Mouse (Mus musculus): Measurements from ENCODE around the gene Cdkn2c. TPM values are rescaled to one million over a fixed set of nuclear protein-coding genes. Genes with fewer than 3 reads are reported as not detected.
A peak's percentile ranks its signal among the peaks of the same experiment; 100 is the strongest.

Gene Cdkn2c
- total and polyA plus RNA-seq, 3 experiments = 18.6 to 26.8 TPM; not detected in 1

DNA sequence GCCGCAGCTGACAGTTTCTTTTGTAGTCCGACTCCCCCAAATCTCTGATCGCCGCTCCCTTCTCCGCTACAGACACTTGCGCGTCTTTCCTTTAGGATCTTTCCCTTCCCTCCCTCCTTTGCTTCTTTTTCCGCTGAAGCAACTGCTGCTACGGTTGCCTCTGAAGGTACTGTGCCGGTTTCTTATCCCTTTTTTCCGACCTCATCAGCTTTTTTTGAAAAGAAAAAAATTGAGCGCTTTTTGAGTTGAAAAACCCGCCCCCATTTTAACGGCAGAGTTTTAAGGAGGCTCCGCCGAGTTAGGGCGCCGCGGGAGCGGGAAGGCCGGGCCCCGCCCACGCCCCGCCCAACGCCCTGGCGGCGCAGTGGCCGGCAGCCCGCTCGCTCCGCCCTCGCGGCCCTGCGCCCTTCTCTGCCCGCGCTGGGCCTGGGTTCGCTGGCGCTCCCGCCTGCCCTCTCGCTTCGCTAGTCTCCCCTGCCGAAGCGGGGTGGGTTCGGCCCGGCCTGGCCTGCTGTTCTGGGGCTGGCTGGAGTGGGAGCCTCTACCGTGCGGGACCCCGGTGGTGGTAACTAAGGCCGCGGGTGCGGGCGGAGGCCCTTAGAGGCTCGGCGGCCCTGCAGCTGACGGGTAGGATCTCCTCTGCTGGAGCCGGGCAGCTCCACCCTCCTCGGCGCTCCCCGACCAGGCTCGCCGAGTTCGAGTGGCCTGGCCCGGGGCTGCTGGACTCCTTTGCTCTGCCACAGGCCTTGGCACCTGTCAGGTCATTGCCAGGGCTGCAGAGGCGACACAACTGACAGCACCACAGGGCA is at the start of gene Cdkn2c (continued):
- TF ChIP-seq ZNF384 (IDR thresholded peaks at IDR 0.05; ENCODE audit: low read depth, low read length) = peak; percentile 93
- no peak for TF ChIP-seq USF1 (IDR thresholded peaks at IDR 0.05; ENCODE audit: low read depth, low read length)
- peak; percentile 81; the same call in 1 of the 2 replicates for TF ChIP-seq E2F4 (IDR thresholded peaks at IDR 0.05; ENCODE audit: borderline replicate concordance, low read depth, low read length)
- TF ChIP-seq UBTF (IDR thresholded peaks at IDR 0.05; ENCODE audit: borderline replicate concordance, insufficient read depth, low read depth, low read length) = peak; percentile 93; the same call in 1 of the 2 replicates
- 0 out of 2 replicates have a peak, but pooled peaks have one; percentile 15 for TF ChIP-seq ZC3H11A (IDR thresholded peaks at IDR 0.05; ENCODE audit: low read depth, low read length)

DNA sequence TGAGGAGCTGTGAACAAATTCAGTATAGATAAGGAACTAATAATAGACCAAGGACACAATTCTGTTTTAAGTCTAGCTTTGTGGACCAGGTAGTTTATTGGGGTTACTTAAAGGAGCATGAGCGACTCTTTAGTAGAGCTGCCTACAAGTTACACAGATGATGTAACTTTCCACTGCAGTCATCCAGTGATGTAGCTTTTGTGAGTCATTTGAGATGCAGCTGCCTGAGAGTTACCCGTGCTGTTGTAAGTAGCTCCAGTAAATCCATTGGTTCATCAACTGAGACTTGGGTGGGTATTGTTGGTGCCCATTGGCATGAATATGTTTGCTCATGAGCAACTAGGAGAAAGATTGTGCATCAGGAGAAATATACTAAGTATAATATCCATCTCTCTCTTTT is 38.4 kb upstream of the Cdkn2c start:
- no peak overlapping the region for H3K9ac ChIP-seq (ENCODE audit: control insufficient read depth, low read depth, low read length, poor library complexity, severe bottlenecking)
- H3K36me3 ChIP-seq (ENCODE audit: control insufficient read depth in 1 of 2, insufficient read depth in 2 of 2, low read length in 2 of 2) = peaks cover 0 to 25% of the 10 kb centered on the region in 2 experiments; a peak in 3 of 4 replicates
- TF ChIP-seq RAD21 (IDR thresholded peaks at IDR 0.05; ENCODE audit: low read depth, low read length) = no peak
- TF ChIP-seq GABPA (IDR thresholded peaks at IDR 0.05; ENCODE audit: low read depth, low read length) = no peak
- TF ChIP-seq JUND (IDR thresholded peaks at IDR 0.05; ENCODE audit: low read depth, low read length) = no peak
- no peak for TF ChIP-seq BHLHE40 (IDR thresholded peaks at IDR 0.05; ENCODE audit: borderline replicate concordance, low read depth, low read length)
- no peak for TF ChIP-seq CHD2 (IDR thresholded peaks at IDR 0.05; ENCODE audit: low read length)
- TF ChIP-seq GATA1 (IDR thresholded peaks at IDR 0.05; ENCODE audit: low read depth, low read length) = no peak
- TF ChIP-seq MAFK (IDR thresholded peaks at IDR 0.05; ENCODE audit: borderline replicate concordance, low read depth, low read length) = no peak
- no peak for TF ChIP-seq MAX (IDR thresholded peaks at IDR 0.05; ENCODE audit: low read length)
- TF ChIP-seq POLR2AphosphoS5 (IDR thresholded peaks at IDR 0.05; ENCODE audit: borderline replicate concordance, low read depth, low read length) = no peak
- TF ChIP-seq HCFC1 (IDR thresholded peaks at IDR 0.05; ENCODE audit: low read depth, low read length) = no peak
- TF ChIP-seq CHD1 (IDR thresholded peaks at IDR 0.05; ENCODE audit: low read depth, low read length) = no peak
- H3K9me3 ChIP-seq (replicated peaks; ENCODE audit: insufficient read depth, low read length) = no peaks in the 10 kb centered on the region
- no peak overlapping the region for H3K27ac ChIP-seq (ENCODE audit: control insufficient read depth, low read depth, low read length)
- no peaks in the 10 kb centered on the region for H3K27me3 ChIP-seq (ENCODE audit: control insufficient read depth in 1 of 2, insufficient read depth in 2 of 2, low read length in 2 of 2)
- peaks cover 4 to 12% of the 10 kb centered on the region in 2 experiments; a peak in 3 of 4 replicates for H3K4me1 ChIP-seq (ENCODE audit: control insufficient read depth in 1 of 2, insufficient read depth in 2 of 2, low read length in 2 of 2)
- DNase-seq (ENCODE audit: low read depth, low spot score) = no peak
- no peak overlapping the region for H3K4me3 ChIP-seq (ENCODE audit: control insufficient read depth in 1 of 2, insufficient read depth in 1 of 2, low read depth in 2 of 2, low read length in 2 of 2)
- H3K79me2 ChIP-seq (ENCODE audit: control insufficient read depth, insufficient read depth, low read length, poor library complexity) = peaks cover 28% of the 10 kb centered on the region

DNA sequence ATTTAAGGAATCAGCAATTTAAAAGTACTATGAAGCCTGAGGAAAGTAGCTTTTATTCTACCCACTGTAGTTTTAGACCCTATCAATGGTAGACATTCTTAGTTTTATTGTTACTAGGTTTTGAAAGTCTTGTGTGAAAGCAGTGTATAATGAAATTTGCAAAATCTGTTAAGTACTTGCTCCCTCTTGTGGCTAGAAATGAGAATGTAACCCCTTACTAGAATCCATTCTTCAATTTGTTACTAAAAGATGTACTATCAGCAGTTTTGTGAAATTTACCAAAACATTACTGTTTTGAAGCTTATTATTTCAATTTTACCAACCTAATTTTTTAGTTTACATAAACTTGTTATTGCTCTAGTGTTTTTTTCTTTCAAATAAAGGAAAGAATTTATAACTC is 36.6 kb upstream of the Cdkn2c start:
- Histone ChIP-seq H3K27ac (ENCODE audit: control insufficient read depth, low read depth, low read length) (no peak overlapping the region), H3K36me3 (ENCODE audit: control insufficient read depth in 1 of 2, insufficient read depth in 2 of 2, low read length in 2 of 2) (peaks cover 0 to 21% of the 10 kb centered on the region in 2 experiments; a peak in 3 of 4 replicates), H3K9me3 (replicated peaks; ENCODE audit: insufficient read depth, low read length) (no peaks in the 10 kb centered on the region), H3K4me3 (ENCODE audit: control insufficient read depth in 1 of 2, insufficient read depth in 1 of 2, low read depth in 2 of 2, low read length in 2 of 2) (no peak overlapping the region), H3K4me1 (ENCODE audit: control insufficient read depth in 1 of 2, insufficient read depth in 2 of 2, low read length in 2 of 2) (peaks cover 4 to 12% of the 10 kb centered on the region in 2 experiments; a peak in 3 of 4 replicates), H3K27me3 (ENCODE audit: control insufficient read depth in 1 of 2, insufficient read depth in 2 of 2, low read length in 2 of 2) (no peaks in the 10 kb centered on the region), H3K9ac (ENCODE audit: control insufficient read depth, low read depth, low read length, poor library complexity, severe bottlenecking) (no peak overlapping the region), H3K79me2 (ENCODE audit: control insufficient read depth, insufficient read depth, low read length, poor library complexity) (peaks cover 28% of the 10 kb centered on the region)
- DNase-seq (ENCODE audit: low read depth, low spot score) = peak; percentile 77
- TF ChIP-seq CHD1 (IDR thresholded peaks at IDR 0.05; ENCODE audit: low read depth, low read length) (no peak), ZMIZ1 (IDR thresholded peaks at IDR 0.05; ENCODE audit: low read depth, low read length) (no peak), E2F4 (IDR thresholded peaks at IDR 0.05; ENCODE audit: borderline replicate concordance, low read depth, low read length) (no peak), ZNF384 (IDR thresholded peaks at IDR 0.05; ENCODE audit: low read depth, low read length) (no peak), TCF12 (IDR thresholded peaks at IDR 0.05; ENCODE audit: low read depth, low read length) (no peak), MXI1 (IDR thresholded peaks at IDR 0.05; ENCODE audit: low read depth, low read length) (no peak), KAT2A (conservative IDR thresholded peaks at IDR 0.05; ENCODE audit: low read depth, low read length) (no peak), EP300 (IDR thresholded peaks at IDR 0.05; ENCODE audit: low read depth in 1 of 2, low read length in 2 of 2) (no peak), ETS1 (IDR thresholded peaks at IDR 0.05; ENCODE audit: low read depth, low read length) (no peak), SMC3 (IDR thresholded peaks at IDR 0.05; ENCODE audit: low read depth, low read length) (peak; percentile 70), MAFK (IDR thresholded peaks at IDR 0.05; ENCODE audit: borderline replicate concordance, low read depth, low read length) (peak; percentile 49; the same call in 1 of the 2 replicates), ELF1 (IDR thresholded peaks at IDR 0.05; ENCODE audit: low read depth, low read length) (no peak), HCFC1 (IDR thresholded peaks at IDR 0.05; ENCODE audit: low read depth, low read length) (no peak), GATA1 (IDR thresholded peaks at IDR 0.05; ENCODE audit: low read depth, low read length) (no peak), POLR2AphosphoS5 (IDR thresholded peaks at IDR 0.05; ENCODE audit: borderline replicate concordance, low read depth, low read length) (no peak), MAX (IDR thresholded peaks at IDR 0.05; ENCODE audit: low read length) (no peak), MEF2A (IDR thresholded peaks at IDR 0.05; ENCODE audit: extremely low read depth, insufficient replicate concordance, low read depth, low read length, poor library complexity, severe bottlenecking) (no peak), RAD21 (IDR thresholded peaks at IDR 0.05; ENCODE audit: low read depth, low read length) (peak; percentile 77)
